Mouse (Mus musculus): ENCODE results near the gene Arhgef3. TPM values are rescaled to one million over a fixed set of nuclear protein-coding genes. Genes with fewer than 3 reads are reported as not detected.

The Arhgef3 gene
- polyA plus RNA-seq, 1 experiment = 17.3 TPM

GRCm38 (mm10) chr14:27158782-27159181, 44.1 kb downstream of the Arhgef3 start:
- 76% methylated on average over 2 of the region's 2 CpGs for WGBS
- no peaks in the 10 kb centered on the region for H3K27me3 ChIP-seq (replicated peaks; ENCODE audit: control insufficient read depth, insufficient read depth, low read length)
- no peak overlapping the region for H3K4me3 ChIP-seq (ENCODE audit: insufficient read depth, low read depth, low read length)
- no peak for DNase-seq
- H3K27ac ChIP-seq (ENCODE audit: insufficient read depth, low read depth, low read length) = no peak overlapping the region
- no peaks in the 10 kb centered on the region for H3K4me1 ChIP-seq (ENCODE audit: control insufficient read depth, insufficient read depth, low read length)
- TF ChIP-seq POLR2A (IDR thresholded peaks at IDR 0.05; ENCODE audit: low read depth, low read length) (no peak), CTCF (conservative IDR thresholded peaks at IDR 0.05; ENCODE audit: insufficient read depth, insufficient read length, low read depth, low read length) (no peak)
- H3K36me3 ChIP-seq (ENCODE audit: control insufficient read depth, insufficient read depth, low read length) = no peaks in the 10 kb centered on the region

- H3K4me3 ChIP-seq (ENCODE audit: insufficient read depth, low read depth, low read length) = no peak overlapping the region
- DNase-seq = peak; percentile 51
- H3K27me3 ChIP-seq (replicated peaks; ENCODE audit: control insufficient read depth, insufficient read depth, low read length) = no peaks in the 10 kb centered on the region
- 60% methylated on average over 7 of the region's 7 CpGs for WGBS
- H3K4me1 ChIP-seq (ENCODE audit: control insufficient read depth, insufficient read depth, low read length) = no peaks in the 10 kb centered on the region
- TF ChIP-seq POLR2A (IDR thresholded peaks at IDR 0.05; ENCODE audit: low read depth, low read length) = no peak
- TF ChIP-seq CTCF (conservative IDR thresholded peaks at IDR 0.05; ENCODE audit: insufficient read depth, insufficient read length, low read depth, low read length) = no peak
- 0 out of 2 replicates have a peak overlapping the region, but pooled peaks have one; percentile 20 for H3K27ac ChIP-seq (ENCODE audit: insufficient read depth, low read depth, low read length)
- H3K36me3 ChIP-seq (ENCODE audit: control insufficient read depth, insufficient read depth, low read length) = no peaks in the 10 kb centered on the region
Measured at GRCm38 (mm10) chr14:27160762-27161161, 46.1 kb downstream of the Arhgef3 start.

DNA sequence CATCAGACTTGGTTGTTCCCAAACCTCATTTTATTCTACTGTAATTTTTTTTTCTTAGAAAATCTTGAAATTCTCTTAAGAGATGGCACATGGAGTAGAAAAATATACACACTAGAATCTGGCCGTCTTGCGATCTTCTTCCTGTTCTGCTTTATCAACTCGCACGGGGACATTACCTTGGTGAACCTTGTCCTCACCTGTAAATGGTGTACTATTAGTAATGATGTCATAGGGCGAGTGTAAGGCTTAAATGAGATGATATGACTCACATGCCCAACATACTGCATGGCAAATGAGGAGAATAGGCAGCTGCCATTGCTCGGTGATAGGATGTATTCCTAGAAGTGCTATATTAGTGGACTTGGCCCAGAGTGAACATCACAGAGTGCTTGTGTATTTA, 49.9 kb downstream of the Arhgef3 start:
- DNase-seq = no peak
- 89% methylated on average over 6 of the region's 6 CpGs for WGBS
- Histone ChIP-seq H3K4me1 (ENCODE audit: control insufficient read depth, insufficient read depth, low read length) (peaks cover 6% of the 10 kb centered on the region), H3K27me3 (replicated peaks; ENCODE audit: control insufficient read depth, insufficient read depth, low read length) (no peaks in the 10 kb centered on the region), H3K4me3 (ENCODE audit: insufficient read depth, low read depth, low read length) (no peak overlapping the region), H3K27ac (ENCODE audit: insufficient read depth, low read depth, low read length) (no peak overlapping the region), H3K36me3 (ENCODE audit: control insufficient read depth, insufficient read depth, low read length) (no peaks in the 10 kb centered on the region)
- TF ChIP-seq POLR2A (IDR thresholded peaks at IDR 0.05; ENCODE audit: low read depth, low read length) (no peak), CTCF (conservative IDR thresholded peaks at IDR 0.05; ENCODE audit: insufficient read depth, insufficient read length, low read depth, low read length) (no peak)

DNA sequence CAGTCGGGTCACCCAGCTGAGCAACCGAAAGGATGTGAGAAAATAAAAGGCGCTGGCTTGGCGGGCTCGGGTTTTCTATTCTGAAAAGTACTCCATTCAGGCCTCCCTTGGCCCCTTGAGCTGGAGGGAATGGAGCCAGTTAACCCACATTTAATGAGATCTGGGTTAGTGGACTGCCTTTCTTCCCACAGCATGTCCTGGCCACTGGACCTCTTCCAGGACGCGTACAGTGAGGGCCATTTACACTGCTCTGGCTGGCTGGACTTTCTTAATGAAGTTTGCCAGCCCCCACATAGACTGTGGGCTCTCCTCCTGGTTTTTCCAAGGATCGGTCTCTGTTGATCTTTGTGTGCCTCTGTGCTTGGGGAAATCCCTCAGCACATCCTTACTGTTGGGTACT, 52.1 kb downstream of the Arhgef3 start:
- Histone ChIP-seq H3K27ac (ENCODE audit: insufficient read depth, low read depth, low read length) (no peak overlapping the region), H3K27me3 (replicated peaks; ENCODE audit: control insufficient read depth, insufficient read depth, low read length) (no peaks in the 10 kb centered on the region), H3K4me3 (ENCODE audit: insufficient read depth, low read depth, low read length) (no peak overlapping the region), H3K36me3 (ENCODE audit: control insufficient read depth, insufficient read depth, low read length) (no peaks in the 10 kb centered on the region), H3K4me1 (ENCODE audit: control insufficient read depth, insufficient read depth, low read length) (peaks cover 16% of the 10 kb centered on the region)
- WGBS = 35% methylated on average over 8 of the region's 8 CpGs
- TF ChIP-seq CTCF (conservative IDR thresholded peaks at IDR 0.05; ENCODE audit: insufficient read depth, insufficient read length, low read depth, low read length) (no peak), POLR2A (IDR thresholded peaks at IDR 0.05; ENCODE audit: low read depth, low read length) (no peak)
- peak; percentile 63 for DNase-seq

- no peaks in the 10 kb centered on the region for H3K36me3 ChIP-seq (ENCODE audit: control insufficient read depth, insufficient read depth, low read length)
- H3K4me1 ChIP-seq (ENCODE audit: control insufficient read depth, insufficient read depth, low read length) = peaks cover 20% of the 10 kb centered on the region
- WGBS = 73% methylated on average over 4 of the region's 4 CpGs
- no peak overlapping the region for H3K27ac ChIP-seq (ENCODE audit: insufficient read depth, low read depth, low read length)
- no peak for DNase-seq
- H3K27me3 ChIP-seq (replicated peaks; ENCODE audit: control insufficient read depth, insufficient read depth, low read length) = no peaks in the 10 kb centered on the region
- H3K4me3 ChIP-seq (ENCODE audit: insufficient read depth, low read depth, low read length) = no peak overlapping the region
- no peak for TF ChIP-seq CTCF (conservative IDR thresholded peaks at IDR 0.05; ENCODE audit: insufficient read depth, insufficient read length, low read depth, low read length)
- TF ChIP-seq POLR2A (IDR thresholded peaks at IDR 0.05; ENCODE audit: low read depth, low read length) = no peak
Measured at GRCm38 (mm10) chr14:27167177-27167576, 52.5 kb downstream of the Arhgef3 start.

GRCm38 (mm10) chr14:27168387-27168786, 53.7 kb downstream of the Arhgef3 start:
- Histone ChIP-seq H3K27me3 (replicated peaks; ENCODE audit: control insufficient read depth, insufficient read depth, low read length) (no peaks in the 10 kb centered on the region), H3K36me3 (ENCODE audit: control insufficient read depth, insufficient read depth, low read length) (no peaks in the 10 kb centered on the region), H3K27ac (ENCODE audit: insufficient read depth, low read depth, low read length) (no peak overlapping the region), H3K4me3 (ENCODE audit: insufficient read depth, low read depth, low read length) (no peak overlapping the region), H3K4me1 (ENCODE audit: control insufficient read depth, insufficient read depth, low read length) (peaks cover 29% of the 10 kb centered on the region)
- no peak for DNase-seq
- 90% methylated on average over 5 of the region's 5 CpGs for WGBS
- no peak for TF ChIP-seq POLR2A (IDR thresholded peaks at IDR 0.05; ENCODE audit: low read depth, low read length)
- TF ChIP-seq CTCF (conservative IDR thresholded peaks at IDR 0.05; ENCODE audit: insufficient read depth, insufficient read length, low read depth, low read length) = no peak

DNA sequence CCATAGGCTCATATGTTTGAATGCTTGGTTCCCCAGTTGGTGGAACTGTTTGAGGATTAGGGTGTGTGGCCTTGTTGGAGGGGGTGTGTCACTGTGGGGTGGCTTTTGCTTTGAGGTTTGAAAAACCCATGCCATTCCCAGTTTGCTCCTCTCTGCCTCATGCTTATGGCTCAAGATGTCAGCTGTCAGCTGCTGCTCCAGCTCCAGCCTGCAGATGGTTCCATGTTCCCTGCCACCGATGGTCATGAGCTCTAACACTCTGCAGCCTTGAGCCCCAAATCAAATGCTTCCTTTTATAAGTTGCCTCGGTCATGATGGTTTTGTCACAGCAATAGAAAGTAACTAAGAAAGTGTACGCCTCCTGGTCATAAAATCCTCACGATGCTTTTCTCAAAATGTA, 54.6 kb downstream of the Arhgef3 start:
- Histone ChIP-seq H3K4me1 (ENCODE audit: control insufficient read depth, insufficient read depth, low read length) (peaks cover 32% of the 10 kb centered on the region), H3K36me3 (ENCODE audit: control insufficient read depth, insufficient read depth, low read length) (no peaks in the 10 kb centered on the region), H3K27me3 (replicated peaks; ENCODE audit: control insufficient read depth, insufficient read depth, low read length) (no peaks in the 10 kb centered on the region), H3K4me3 (ENCODE audit: insufficient read depth, low read depth, low read length) (no peak overlapping the region), H3K27ac (ENCODE audit: insufficient read depth, low read depth, low read length) (no peak overlapping the region)
- no peak for DNase-seq
- TF ChIP-seq POLR2A (IDR thresholded peaks at IDR 0.05; ENCODE audit: low read depth, low read length) (no peak), CTCF (conservative IDR thresholded peaks at IDR 0.05; ENCODE audit: insufficient read depth, insufficient read length, low read depth, low read length) (no peak)
- WGBS = 96% methylated on average over 4 of the region's 4 CpGs
